Mouse (Mus musculus) right cerebral cortex, postnatal 25 days (tissue): ENCODE data around the gene Armc9.
A peak's percentile ranks its signal among the peaks of the same experiment; 100 is the strongest.

Experiments used
- DNase-seq: peaks from one replicate; pipeline ENCODE4 v3.0.0; 2022

Gene Armc9

GRCm38 (mm10) chr1:86154133-86154823, at the start of gene Armc9:
TSS of gene Armc9 (plus strand) at chr1:86154780.
- DNase-seq: peak; percentile 97

GRCm38 (mm10) chr1:86105054-86105453, 49.5 kb upstream of the Armc9 start:
- no peak for DNase-seq

- DNase-seq: peak; percentile 36
Observed at GRCm38 (mm10) chr1:86111779-86112178, 42.8 kb upstream of the Armc9 start, which contains the start of gene Htr2b. TSS of gene Htr2b (minus strand) at chr1:86111970.

- no peak for DNase-seq
Observed at GRCm38 (mm10) chr1:86114141-86114540, 40.4 kb upstream of the Armc9 start.

- DNase-seq: no peak
Observed at GRCm38 (mm10) chr1:86119549-86119948, 35.0 kb upstream of the Armc9 start.

- DNase-seq: no peak
Observed at GRCm38 (mm10) chr1:86126036-86126435, 28.5 kb upstream of the Armc9 start.

GRCm38 (mm10) chr1:86133337-86133736, 21.2 kb upstream of the Armc9 start, which contains the start of gene Gm21972:
TSS of gene Gm21972 (plus strand) at chr1:86133637.
- no peak for DNase-seq

GRCm38 (mm10) chr1:86135315-86135714, 19.3 kb upstream of the Armc9 start:
- no peak for DNase-seq

GRCm38 (mm10) chr1:86141081-86141480, 13.5 kb upstream of the Armc9 start:
- no peak for DNase-seq

- DNase-seq: no peak
Observed at GRCm38 (mm10) chr1:86143165-86143564, 11.4 kb upstream of the Armc9 start.

GRCm38 (mm10) chr1:86144001-86144944, 10.3 kb upstream of the Armc9 start:
- no peak for DNase-seq

GRCm38 (mm10) chr1:86146293-86146692, 8.3 kb upstream of the Armc9 start:
- DNase-seq: no peak

GRCm38 (mm10) chr1:86147557-86147956, 7.0 kb upstream of the Armc9 start:
- no peak for DNase-seq

GRCm38 (mm10) chr1:86148161-86148560, 6.4 kb upstream of the Armc9 start:
- DNase-seq: no peak

GRCm38 (mm10) chr1:86150929-86151328, 3.7 kb upstream of the Armc9 start:
- DNase-seq: no peak

GRCm38 (mm10) chr1:86151376-86151775, 3.2 kb upstream of the Armc9 start:
- DNase-seq: no peak

GRCm38 (mm10) chr1:86152618-86153017, 2.0 kb upstream of the Armc9 start:
- no peak for DNase-seq

GRCm38 (mm10) chr1:86154824-86155164, 214 bp downstream of the Armc9 start:
- no peak for DNase-seq

- no peak for DNase-seq
Observed at GRCm38 (mm10) chr1:86156075-86156474, 1.5 kb downstream of the Armc9 start.

- no peak for DNase-seq
Observed at GRCm38 (mm10) chr1:86156595-86156994, 2.0 kb downstream of the Armc9 start.

GRCm38 (mm10) chr1:86160059-86160458, 5.5 kb downstream of the Armc9 start:
- DNase-seq: no peak

GRCm38 (mm10) chr1:86160479-86160878, 5.9 kb downstream of the Armc9 start:
- no peak for DNase-seq

- no peak for DNase-seq
Observed at GRCm38 (mm10) chr1:86161061-86161460, 6.5 kb downstream of the Armc9 start.

- DNase-seq: no peak
Observed at GRCm38 (mm10) chr1:86174602-86175001, 20.0 kb downstream of the Armc9 start.
